Mouse (Mus musculus) lung, postnatal 36 days (tissue): ENCODE results near the gene Syt6.

ENCODE experiments used
- DNase-seq: peaks from one replicate; pipeline ENCODE4 v3.0.0; 2022; ENCODE audit warnings: mixed read lengths

The Syt6 gene

GRCm38 (mm10) chr3:103649716-103650115 is 74.7 kb downstream of the Syt6 start:
- DNase-seq, result no peak

- no peak for DNase-seq
These were observed 75.4 kb downstream of the Syt6 start for GRCm38 (mm10) chr3:103650406-103650805.

GRCm38 (mm10) chr3:103660012-103660411 is 85.0 kb downstream of the Syt6 start:
- peak; percentile 4 for DNase-seq

- DNase-seq, result peak; percentile 11
These were observed 86.7 kb downstream of the Syt6 start for GRCm38 (mm10) chr3:103661714-103662113.

GRCm38 (mm10) chr3:103663385-103663784 is 88.4 kb downstream of the Syt6 start:
- DNase-seq, result no peak

- DNase-seq, result no peak
These were observed 97.1 kb downstream of the Syt6 start for GRCm38 (mm10) chr3:103672113-103672512.

- DNase-seq, result no peak
These were observed 97.7 kb downstream of the Syt6 start for GRCm38 (mm10) chr3:103672716-103673115.

- no peak for DNase-seq
These were observed 103.8 kb downstream of the Syt6 start for GRCm38 (mm10) chr3:103678811-103679210.

GRCm38 (mm10) chr3:103682473-103682872 is 107.4 kb downstream of the Syt6 start:
- no peak for DNase-seq

- DNase-seq, result no peak
These were observed 108.4 kb downstream of the Syt6 start for GRCm38 (mm10) chr3:103683234-103683965.

- no peak for DNase-seq
These were observed 108.9 kb downstream of the Syt6 start for GRCm38 (mm10) chr3:103683966-103684319.

- no peak for DNase-seq
These were observed 114.0 kb downstream of the Syt6 start for GRCm38 (mm10) chr3:103689043-103689442.

GRCm38 (mm10) chr3:103690506-103690905 is 115.5 kb downstream of the Syt6 start:
- peak; percentile 48 for DNase-seq
